Mouse (Mus musculus) lung, postnatal 0 days (tissue): ENCODE measurements around the gene Hnrnph2.

ENCODE experiments used
- CTCF ChIP-seq: IDR thresholded peaks from 2 replicates; pipeline ENCODE4 v1.5.1; 2016; ENCODE audit warnings: antibody characterized with exemption, mild to moderate bottlenecking
- EP300 ChIP-seq: IDR thresholded peaks from 2 replicates; pipeline ENCODE4 v1.6.1; 2016; ENCODE audit warnings: antibody characterized with exemption, mild to moderate bottlenecking, control low read depth

DNA sequence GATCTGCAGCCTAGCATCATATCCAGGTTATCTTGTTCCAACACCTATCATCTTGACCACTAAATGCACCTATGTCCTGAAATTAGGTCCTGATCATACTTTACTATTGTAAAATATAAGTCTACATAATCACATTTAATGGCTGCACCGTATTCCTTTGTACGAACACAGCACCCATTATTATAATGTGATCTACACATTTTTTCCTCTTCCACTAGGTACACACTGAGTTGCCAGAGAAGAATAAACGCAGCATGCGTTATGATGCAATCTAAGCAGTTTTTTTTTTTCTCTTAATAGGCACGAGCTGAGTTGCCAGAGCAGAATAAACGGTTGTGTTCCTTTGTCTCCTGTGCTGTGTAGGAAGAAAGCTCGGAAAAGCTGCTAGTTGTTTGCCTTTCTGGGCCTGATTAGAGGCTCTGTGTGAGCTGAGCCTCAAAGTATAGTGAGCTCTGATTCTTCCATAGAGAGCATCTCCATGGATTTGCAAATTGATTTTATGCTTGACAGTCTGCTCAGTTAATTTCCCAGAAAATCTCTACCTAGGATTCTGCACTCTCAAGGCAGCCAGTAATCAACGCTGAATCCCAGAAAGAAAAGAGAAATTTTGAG is 19.4 kb downstream of the Hnrnph2 start:
- TF ChIP-seq CTCF (no peak), EP300 (no peak)
